Mouse (Mus musculus): ENCODE data around the gene Tbc1d9b. TPM values are rescaled to one million over a fixed set of nuclear protein-coding genes. Genes with fewer than 3 reads are reported as not detected.
A peak's percentile ranks its signal among the peaks of the same experiment; 100 is the strongest.

Tbc1d9b gene
- total RNA-seq, 2 experiments from 2014 or later, result 103 to 106 TPM

DNA sequence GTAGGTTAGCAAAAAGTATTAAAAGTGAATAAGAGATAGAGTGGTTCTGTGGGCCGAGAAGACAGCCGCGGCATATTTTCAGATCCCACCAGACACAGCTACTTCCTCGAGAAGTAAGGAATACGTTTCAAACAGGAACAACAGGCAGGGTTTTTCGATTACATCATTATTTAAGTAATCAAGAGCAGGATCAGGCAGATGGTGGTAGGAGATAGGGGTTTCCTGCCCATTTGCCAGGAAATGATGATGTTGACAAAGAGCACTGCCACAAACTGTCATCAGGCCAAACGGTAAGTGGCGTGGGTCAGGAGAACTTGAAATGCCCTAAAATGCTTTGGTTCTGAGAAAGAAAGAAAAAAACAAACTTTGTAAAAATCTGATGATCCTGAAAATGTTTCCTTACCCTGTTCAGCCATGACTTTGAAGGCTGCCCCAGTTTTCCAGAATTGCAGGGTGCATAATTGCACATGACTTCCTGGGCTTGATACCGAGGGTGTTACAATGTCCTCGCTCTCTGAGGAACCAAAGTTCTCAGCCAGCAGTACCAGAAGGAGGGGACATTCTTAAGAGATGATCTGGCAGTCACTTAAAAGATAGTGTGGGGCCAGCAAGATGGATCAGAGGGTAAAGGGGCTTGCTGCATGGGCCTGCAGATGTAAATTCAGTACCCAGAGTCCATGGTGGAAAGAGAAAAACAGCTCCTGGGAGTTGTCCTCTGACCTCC lies 3.1 kb downstream of the Tbc1d9b start:
- no peak for DNase-seq (ENCODE audit: extremely low spot score in 1 of 2, low spot score in 1 of 2)

- DNase-seq (ENCODE audit: extremely low spot score in 1 of 2, low spot score in 1 of 2), result no peak
Measured at GRCm38 (mm10) chr11:50138206-50138822, 7.1 kb downstream of the Tbc1d9b start.

DNA sequence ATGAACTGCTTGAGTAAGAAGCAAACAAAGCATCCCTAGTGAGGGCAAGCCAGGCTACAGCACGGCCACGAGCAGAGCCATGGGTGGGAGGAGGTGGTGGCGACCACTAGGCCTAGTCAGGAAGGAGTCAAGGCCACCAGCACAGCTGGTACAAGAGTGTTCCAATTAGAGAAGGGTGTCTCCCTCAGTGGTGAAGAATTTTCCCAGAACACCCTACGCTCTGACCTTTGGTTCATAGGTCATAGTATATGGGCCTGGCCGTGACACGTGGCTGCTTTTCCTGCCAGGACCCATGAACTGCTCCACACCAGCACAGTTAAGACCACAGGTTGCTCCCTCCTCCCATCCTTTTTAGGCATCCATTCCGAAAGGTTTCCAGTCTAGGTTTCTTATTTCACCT lies 8.4 kb downstream of the Tbc1d9b start:
- DNase-seq (ENCODE audit: extremely low spot score in 1 of 2, low spot score in 1 of 2), result no peak

DNA sequence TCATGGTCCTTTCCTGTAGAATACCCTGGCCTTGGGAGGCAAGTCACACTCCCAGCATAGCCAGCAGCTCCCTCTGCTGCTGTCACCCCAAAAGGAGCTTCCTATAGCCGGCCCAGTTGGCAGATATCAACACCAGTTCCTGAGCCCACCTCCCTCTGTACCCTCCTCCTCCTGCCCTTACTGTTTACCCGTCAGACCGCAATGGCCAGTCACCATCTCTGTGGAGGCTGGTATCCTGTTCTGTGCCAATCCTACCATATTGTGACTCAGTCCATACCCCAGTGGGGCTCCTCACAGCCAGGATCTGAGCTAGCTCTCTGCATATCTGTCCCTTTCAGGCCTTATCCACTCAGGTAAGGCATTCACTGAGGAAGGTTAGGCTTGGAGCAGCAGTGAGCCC lies 14.3 kb downstream of the Tbc1d9b start:
- DNase-seq (ENCODE audit: extremely low spot score in 1 of 2, low spot score in 1 of 2), result no peak

- no peak for DNase-seq (ENCODE audit: extremely low spot score in 1 of 2, low spot score in 1 of 2)
Measured at GRCm38 (mm10) chr11:50146121-50146520, 14.9 kb downstream of the Tbc1d9b start.

- DNase-seq (ENCODE audit: extremely low spot score in 1 of 2, low spot score in 1 of 2), result no peak
Measured at GRCm38 (mm10) chr11:50147267-50147957, 16.2 kb downstream of the Tbc1d9b start.

GRCm38 (mm10) chr11:50147958-50148476 lies 16.8 kb downstream of the Tbc1d9b start:
- DNase-seq (ENCODE audit: extremely low spot score in 1 of 2, low spot score in 1 of 2), result no peak

GRCm38 (mm10) chr11:50149200-50149599 lies 18.0 kb downstream of the Tbc1d9b start:
- no peak for DNase-seq (ENCODE audit: extremely low spot score in 1 of 2, low spot score in 1 of 2)

DNA sequence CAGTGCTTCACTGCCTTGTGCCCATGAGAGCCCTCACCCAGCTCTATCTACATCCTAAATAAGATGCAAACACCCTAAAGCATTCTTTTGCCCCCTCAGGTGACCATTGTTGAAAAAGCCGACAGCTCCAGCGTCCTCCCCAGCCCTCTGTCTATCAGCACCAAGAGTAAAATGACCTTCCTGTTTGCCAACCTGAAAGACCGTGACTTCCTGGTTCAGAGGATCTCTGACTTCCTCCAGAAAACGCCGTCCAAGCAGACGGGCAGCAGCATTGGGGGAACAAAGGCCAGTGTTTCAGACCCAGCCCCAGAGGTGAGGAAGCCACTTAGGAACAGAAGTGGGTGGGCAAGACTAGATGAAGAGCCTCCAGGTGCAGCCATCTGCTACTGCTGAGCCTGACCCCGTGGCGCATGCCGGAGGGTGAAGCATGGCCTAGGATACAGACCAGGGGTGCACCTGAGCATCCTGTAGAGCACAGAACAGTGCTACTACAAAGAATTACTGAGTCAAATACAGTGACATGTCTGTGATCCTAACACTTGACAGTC lies 18.5 kb downstream of the Tbc1d9b start:
- no peak for DNase-seq (ENCODE audit: extremely low spot score in 1 of 2, low spot score in 1 of 2)

- no peak for DNase-seq (ENCODE audit: extremely low spot score in 1 of 2, low spot score in 1 of 2)
Measured at GRCm38 (mm10) chr11:50151374-50151773, 20.2 kb downstream of the Tbc1d9b start.

DNA sequence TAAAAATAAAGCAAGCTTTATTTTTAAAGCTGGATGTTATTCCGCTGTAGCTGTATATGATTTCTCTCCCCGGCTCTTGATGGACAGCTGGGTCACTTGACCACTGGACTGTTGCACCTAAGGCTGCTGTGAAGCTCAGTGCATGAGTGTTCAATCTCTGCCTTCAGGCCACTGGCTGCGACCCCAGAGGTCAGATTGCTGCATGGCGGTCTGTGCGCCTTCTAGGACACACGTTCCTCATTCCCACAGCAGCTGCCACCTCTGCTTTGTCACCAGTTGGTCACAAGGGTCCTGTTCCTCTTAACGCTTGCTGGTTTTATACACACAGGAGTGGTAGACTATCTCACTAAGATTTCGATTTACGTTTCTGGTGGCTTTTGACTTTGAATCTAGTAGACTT lies 23.0 kb downstream of the Tbc1d9b start:
- no peak for DNase-seq (ENCODE audit: extremely low spot score in 1 of 2, low spot score in 1 of 2)

- DNase-seq (ENCODE audit: extremely low spot score in 1 of 2, low spot score in 1 of 2), result no peak
Measured at GRCm38 (mm10) chr11:50154777-50155520, 23.8 kb downstream of the Tbc1d9b start.

DNA sequence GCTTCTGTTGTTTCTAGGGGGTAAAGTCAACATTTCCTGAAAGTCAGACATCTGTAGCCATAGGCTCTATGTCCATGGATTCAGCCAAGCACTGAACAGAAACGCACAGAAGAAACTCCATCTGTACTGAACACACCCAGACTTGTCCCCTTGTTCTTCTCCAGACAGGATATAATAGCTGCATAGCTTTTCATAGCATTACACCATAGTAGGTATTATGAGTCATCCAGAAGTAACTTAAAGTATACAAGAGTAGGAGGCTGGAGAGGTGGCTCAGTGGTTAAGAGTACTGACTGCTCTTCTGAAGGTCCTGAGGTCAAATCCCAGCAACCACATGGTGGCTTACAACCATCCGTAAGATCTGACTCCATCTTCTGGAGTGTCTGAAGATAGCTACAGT lies 24.6 kb downstream of the Tbc1d9b start:
- DNase-seq (ENCODE audit: extremely low spot score in 1 of 2, low spot score in 1 of 2), result no peak

GRCm38 (mm10) chr11:50156725-50157258 lies 25.6 kb downstream of the Tbc1d9b start:
- DNase-seq (ENCODE audit: extremely low spot score in 1 of 2, low spot score in 1 of 2), result no peak

DNA sequence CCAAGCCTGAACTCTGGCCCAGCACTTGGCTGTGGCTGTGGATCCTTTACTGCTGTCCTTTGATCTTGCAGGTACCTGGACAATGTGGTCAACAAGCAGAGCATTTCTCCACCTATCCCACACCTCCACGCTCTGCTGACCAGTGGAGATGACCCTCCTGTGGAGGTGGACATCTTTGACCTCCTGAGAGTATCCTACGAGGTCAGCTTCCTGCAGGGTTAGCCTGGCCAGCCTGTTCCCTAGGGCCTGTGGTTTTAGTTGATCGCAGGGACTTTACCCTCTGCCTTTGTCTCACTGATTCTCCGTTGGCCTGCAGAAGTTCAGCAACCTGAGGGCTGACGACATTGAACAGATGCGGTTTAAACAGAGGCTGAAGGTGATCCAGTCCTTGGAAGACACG lies 27.1 kb downstream of the Tbc1d9b start:
- DNase-seq (ENCODE audit: extremely low spot score in 1 of 2, low spot score in 1 of 2), result no peak

DNA sequence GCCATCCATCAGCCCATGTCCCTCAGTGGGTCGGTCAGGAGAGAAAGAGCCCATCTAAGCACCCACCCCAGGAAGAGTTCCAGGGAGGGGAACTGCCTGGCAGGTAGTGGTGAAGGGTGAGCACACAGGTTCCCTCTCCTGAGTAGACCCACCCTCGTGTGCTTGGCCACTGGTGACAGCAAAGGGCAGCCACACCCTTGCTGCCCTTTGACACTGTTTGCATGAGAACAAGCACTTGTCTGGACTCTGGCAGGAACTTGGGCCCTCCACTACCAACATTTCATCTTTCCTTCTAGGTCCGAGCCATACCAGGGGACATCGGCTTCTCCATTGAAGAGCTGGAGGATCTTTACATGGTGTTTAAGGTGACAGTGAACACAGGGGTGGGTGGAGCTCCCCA lies 28.2 kb downstream of the Tbc1d9b start:
- DNase-seq (ENCODE audit: extremely low spot score in 1 of 2, low spot score in 1 of 2), result no peak

DNA sequence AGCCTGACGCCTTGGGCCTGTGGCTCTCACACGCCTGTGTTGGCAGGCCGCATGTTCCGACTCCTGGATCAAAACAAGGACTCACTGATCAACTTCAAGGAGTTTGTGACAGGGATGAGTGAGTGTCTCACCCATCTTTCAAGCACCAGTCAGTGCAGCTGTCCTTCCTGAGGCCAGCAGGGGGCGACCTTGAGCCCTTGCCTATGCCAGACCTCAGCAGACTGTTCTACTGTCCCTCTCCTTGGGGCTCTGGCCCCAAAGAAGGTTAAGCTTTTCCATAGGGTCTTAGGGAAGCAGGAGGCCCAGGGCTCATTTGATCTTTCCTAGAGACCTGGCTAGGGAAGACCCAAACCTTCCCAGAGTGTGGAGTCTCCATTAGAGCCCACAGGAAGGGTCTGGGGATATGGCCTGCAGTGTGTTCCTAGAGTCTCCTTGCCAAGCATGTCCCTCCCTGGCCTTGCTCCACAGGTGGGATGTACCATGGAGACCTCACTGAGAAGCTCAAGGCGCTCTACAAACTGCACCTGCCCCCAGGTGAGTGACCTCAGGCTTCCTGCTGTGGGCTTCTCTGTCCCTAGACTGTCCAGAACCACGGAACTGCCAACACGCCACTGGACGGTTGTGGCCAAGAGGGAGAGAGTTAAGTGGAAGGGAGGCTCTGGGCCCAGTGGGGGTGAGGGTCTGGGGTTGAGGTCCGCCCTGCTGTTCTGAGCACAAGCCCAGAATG lies 30.5 kb downstream of the Tbc1d9b start:
- DNase-seq (ENCODE audit: extremely low spot score in 1 of 2, low spot score in 1 of 2), result peak in 1 of 2 experiments; percentile 58

DNA sequence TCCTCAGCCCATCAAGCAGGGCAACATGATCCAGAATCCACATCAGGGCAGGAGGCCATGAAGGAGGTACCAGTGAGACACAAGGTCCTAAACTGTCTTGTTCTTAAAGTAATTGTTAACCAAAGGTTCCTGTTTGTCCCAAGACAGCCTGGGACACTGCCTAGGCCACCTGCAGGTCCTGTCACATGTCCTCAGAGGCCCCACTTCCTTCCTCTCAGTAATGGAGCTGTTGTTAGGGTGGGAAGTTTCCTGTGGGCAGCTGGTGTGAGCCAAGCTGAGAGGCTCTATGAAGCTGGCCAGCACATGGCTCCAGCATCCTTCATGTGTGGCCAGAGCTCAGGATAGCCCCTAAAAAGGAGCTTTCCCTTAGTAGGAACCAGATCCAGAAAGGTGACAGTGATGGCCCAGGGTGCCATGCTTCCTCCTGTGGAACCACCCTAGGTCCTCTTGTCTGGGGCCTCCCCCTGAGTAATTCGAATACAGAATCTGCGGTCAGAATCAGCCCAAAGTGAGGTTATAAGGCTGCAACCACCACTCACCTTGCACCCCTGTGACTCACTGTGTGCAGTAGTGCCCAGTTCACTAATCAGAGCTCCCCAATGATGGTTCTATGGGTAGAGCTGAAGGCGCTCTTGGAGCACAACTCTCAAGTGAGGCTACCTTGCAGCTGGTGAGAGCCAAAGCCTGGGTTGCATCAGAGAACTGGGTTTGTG lies 31.3 kb downstream of the Tbc1d9b start:
- DNase-seq (ENCODE audit: extremely low spot score in 1 of 2, low spot score in 1 of 2), result no peak

DNA sequence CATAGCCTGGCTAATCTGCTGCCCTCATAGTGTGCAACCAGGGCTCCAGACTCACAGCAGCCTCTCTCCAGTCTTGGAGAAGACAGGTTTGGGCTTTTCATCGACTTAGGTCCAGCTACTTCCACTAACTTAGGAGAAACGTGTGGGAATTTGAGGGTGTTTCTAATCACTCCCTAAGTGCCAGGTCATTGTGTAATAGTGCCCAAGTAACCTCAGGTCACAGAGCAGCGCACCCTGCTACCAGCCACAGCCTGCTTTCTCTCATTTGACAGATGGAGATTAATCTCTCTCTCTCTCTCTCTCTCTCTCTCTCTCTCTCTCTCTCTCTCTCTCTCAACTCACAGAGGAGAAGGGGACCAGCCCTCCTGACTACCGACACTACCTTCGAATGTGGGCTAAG lies 37.2 kb downstream of the Tbc1d9b start:
- no peak for DNase-seq (ENCODE audit: extremely low spot score in 1 of 2, low spot score in 1 of 2)
